Comparison of ENCODE assay signal across 26 mouse cellular contexts in genomic region chr6:4493666-4494065, GRCm38 (mm10). TPM values are rescaled to one million over a fixed set of nuclear protein-coding genes. Genes with fewer than 3 reads are reported as not detected.
DNase-seq lines count a peak whose midpoint lies in the region; ATAC-seq and TF ChIP-seq lines count a peak whose summit lies in the region.
"Had no signal": no experiment of that assay in that cellular context is flagged by ENCODE, and none has a peak within 500 bp of the region (broad histone marks: within the 10 kb centered on the region; RNA-seq: fewer than 3 reads in every experiment).

No protein-coding gene starts in this region.

- TF ChIP-seq CTCF in C2C12 (IDR thresholded peaks at IDR 0.05; ENCODE audit: control insufficient read depth, insufficient read depth, insufficient read length): no peak
- no peak for TF ChIP-seq CTCF in embryonic fibroblast, embryonic 13.5 days (IDR thresholded peaks at IDR 0.05; ENCODE audit: borderline replicate concordance, insufficient read depth, low read length)

- H3ac ChIP-seq in C2C12 (ENCODE audit: control insufficient read depth, insufficient read length, low read depth) (no peak overlapping the region), myocyte (ENCODE audit: control insufficient read depth, insufficient read length) (no peak overlapping the region)

- 79% methylated on average over 2 of the region's 2 CpGs for WGBS in hindbrain, embryonic 13.5 days

- no peak overlapping the region for H3K4me2 ChIP-seq in myocyte (ENCODE audit: low read depth)
- no peak overlapping the region for H3K4me2 ChIP-seq in hindbrain, embryonic 13.5 days
- H3K4me2 ChIP-seq: embryonic facial prominence, embryonic 12.5 days; forebrain, embryonic 12.5 days had no signal

- ATAC-seq in hindbrain, embryonic 13.5 days (ENCODE audit: low FRiP score): no peak
- ATAC-seq: forebrain, embryonic 14.5 days; forebrain, embryonic 16.5 days had no signal

- no peaks in the 10 kb centered on the region for H3K79me2 ChIP-seq in C2C12 (ENCODE audit: control insufficient read depth, insufficient read depth)
- no peaks in the 10 kb centered on the region for H3K79me2 ChIP-seq in myocyte (ENCODE audit: control insufficient read depth, insufficient read depth)

- H3K4me3 ChIP-seq in C2C12 (ENCODE audit: insufficient read depth, poor library complexity, severe bottlenecking) (no peak overlapping the region), myocyte (no peak overlapping the region)
- no peak overlapping the region for H3K4me3 ChIP-seq in embryonic fibroblast, embryonic 13.5 days (ENCODE audit: insufficient read depth, low read length)
- no peak overlapping the region for H3K4me3 ChIP-seq in hindbrain, embryonic 13.5 days
- H3K4me3 ChIP-seq: embryonic facial prominence, embryonic 10.5 days; embryonic facial prominence, embryonic 12.5 days; erythroblast, embryonic 14.5 days; forebrain, embryonic 10.5 days; forebrain, embryonic 12.5 days had no signal

- no peaks in the 10 kb centered on the region for H3K9me3 ChIP-seq in hindbrain, embryonic 13.5 days
- H3K9me3 ChIP-seq: embryonic facial prominence, embryonic 10.5 days; embryonic facial prominence, embryonic 12.5 days; forebrain, embryonic 10.5 days; forebrain, embryonic 12.5 days; G1E had no signal

- no peaks in the 10 kb centered on the region for H3K79me3 ChIP-seq in C2C12 (ENCODE audit: low read depth)

- H3K36me3 ChIP-seq in C2C12 (ENCODE audit: control insufficient read depth, insufficient read depth) (no peaks in the 10 kb centered on the region), myocyte (ENCODE audit: control insufficient read depth, insufficient read depth) (no peaks in the 10 kb centered on the region)
- no peaks in the 10 kb centered on the region for H3K36me3 ChIP-seq in hindbrain, embryonic 13.5 days
- H3K36me3 ChIP-seq: embryonic facial prominence, embryonic 10.5 days; embryonic facial prominence, embryonic 12.5 days; forebrain, embryonic 10.5 days; forebrain, embryonic 12.5 days; G1E had no signal

- TF ChIP-seq POLR2A in embryonic fibroblast, embryonic 13.5 days (IDR thresholded peaks at IDR 0.05; ENCODE audit: low read depth, low read length): no peak
- TF ChIP-seq POLR2A in myocyte (IDR thresholded peaks at IDR 0.05; ENCODE audit: insufficient read length, low read depth): no peak

- peaks cover 8% of the 10 kb centered on the region for H3K4me1 ChIP-seq in embryonic fibroblast, embryonic 13.5 days (ENCODE audit: control insufficient read depth, insufficient read depth, low read length)
- peaks cover 12% of the 10 kb centered on the region for H3K4me1 ChIP-seq in hindbrain, embryonic 13.5 days (replicated peaks)

- H3K27me3 ChIP-seq in C2C12 (ENCODE audit: control insufficient read depth, insufficient read depth, insufficient read length) (no peaks in the 10 kb centered on the region), myocyte (ENCODE audit: control insufficient read depth, insufficient read depth, insufficient read length) (no peaks in the 10 kb centered on the region)
- no peaks in the 10 kb centered on the region for H3K27me3 ChIP-seq in hindbrain, embryonic 13.5 days
- H3K27me3 ChIP-seq: CH12.LX; embryonic facial prominence, embryonic 12.5 days; forebrain, embryonic 12.5 days had no signal

- DNase-seq in 3T3-L1 (ENCODE audit: low read depth, low spot score): peak; percentile 72
- DNase-seq in thymus, postnatal 10 days (ENCODE audit: low spot score in 2 of 2): no peak
- no peak for DNase-seq in embryo, embryonic 11 days
- DNase-seq: adrenal gland, adult 2 months; adrenal gland, postnatal 10 days; adrenal gland, postnatal 25 days; B cell, adult 2 months; cerebellum, adult 11 months; cerebellum, adult 18-20 months; cerebellum, adult 8-10 months; cerebellum, adult 9-11 months; cerebellum, postnatal 14 days; cerebellum, postnatal 36 days had no signal

- H3K27ac ChIP-seq in embryonic fibroblast, embryonic 13.5 days (ENCODE audit: insufficient read depth, low read length): peak overlapping the region; percentile 23; the same call in 1 of the 2 replicates
- H3K27ac ChIP-seq in hindbrain, embryonic 13.5 days: no peak overlapping the region
- H3K27ac ChIP-seq: embryonic facial prominence, embryonic 10.5 days; embryonic facial prominence, embryonic 12.5 days; forebrain, embryonic 10.5 days; forebrain, embryonic 12.5 days had no signal

- no peak overlapping the region for H3K9ac ChIP-seq in hindbrain, embryonic 13.5 days
- H3K9ac ChIP-seq: embryonic facial prominence, embryonic 12.5 days; forebrain, embryonic 12.5 days had no signal

TF ChIP-seq in C2C12, 6 proteins besides CTCF, POLR2A, EP300 and RAD21:
- TF ChIP-seq USF1 (IDR thresholded peaks at IDR 0.05; ENCODE audit: low read depth) (peak; percentile 87), MAX (IDR thresholded peaks at IDR 0.05) (peak; percentile 18), MYOD1 (IDR thresholded peaks at IDR 0.05; ENCODE audit: control insufficient read depth, insufficient read length, low read depth) (no peak), MYOG (IDR thresholded peaks at IDR 0.05; ENCODE audit: control insufficient read depth, extremely low read depth, insufficient read length) (no peak), FOSL1 (IDR thresholded peaks at IDR 0.05; ENCODE audit: insufficient read depth, low read length, poor library complexity, severe bottlenecking) (peak; percentile 41), CEBPB (IDR thresholded peaks at IDR 0.05; ENCODE audit: low read depth) (peak; percentile 89)

TF ChIP-seq in myocyte, 11 proteins besides CTCF, POLR2A, EP300 and RAD21:
- TF ChIP-seq USF1 (IDR thresholded peaks at IDR 0.05; ENCODE audit: low read depth): peak; percentile 73
- TF ChIP-seq CEBPB (IDR thresholded peaks at IDR 0.05; ENCODE audit: insufficient read depth, poor library complexity, severe bottlenecking): peak; percentile 68
- no peak for TF ChIP-seq MAX (IDR thresholded peaks at IDR 0.05; ENCODE audit: low read depth)
- no peak for TF ChIP-seq MYOG (IDR thresholded peaks at IDR 0.05; ENCODE audit: control insufficient read depth in 1 of 3, insufficient read depth in 1 of 3, insufficient read length in 2 of 3, low read depth in 2 of 3)

RNA-seq across cellular contexts. Expression of gene Col1a2, which starts 10.9 kb away (rescaled TPM):
- 144 TPM for polyA plus RNA-seq in C2C12 (2012; fragmentation: generic; extraction: Trizol)
- polyA plus RNA-seq in embryonic fibroblast, embryonic 13.5 days (2011; ENCODE audit: insufficient read length, low read depth, missing spikeins): 3,465 and 4,838 TPM in 2 replicates
- polyA plus RNA-seq in myocyte (2012; fragmentation: generic; extraction: Trizol): 627 TPM
- 142 and 188 TPM in 2 replicates for polyA plus RNA-seq in hindbrain, embryonic 13.5 days (2015; fragmentation: Nextera tagmentation; extraction: Ambion mirVana)
- polyA plus RNA-seq: G1E had no signal
